Mouse (Mus musculus) urinary bladder, adult 18-20 months (tissue): Measurements from ENCODE around the gene Mtus2.
A peak's percentile ranks its signal among the peaks of the same experiment; 100 is the strongest.
"Not testable (repeated sequence)": the region's sequence is repeated elsewhere in the genome, so short reads cannot be mapped to it uniquely, and the experiment has no call there.

ENCODE experiments used
- DNase-seq, 2 experiments: peaks; one replicate each; pipeline ENCODE4 v3.0.0; 2022; ENCODE audit warnings: low spot score in 2 of 2, mixed read lengths in 2 of 2

Gene Mtus2

GRCm38 (mm10) chr5:147956821-147957564 is at the start of gene Mtus2:
Mtus2 (plus strand) TSS chr5:147957320.
- DNase-seq = peak; percentile 51 to 78

GRCm38 (mm10) chr5:147907851-147908250 is 49.3 kb upstream of the Mtus2 start:
- no peak for DNase-seq

- DNase-seq = no peak
These were observed 46.2 kb upstream of the Mtus2 start for GRCm38 (mm10) chr5:147910807-147911509.

DNA sequence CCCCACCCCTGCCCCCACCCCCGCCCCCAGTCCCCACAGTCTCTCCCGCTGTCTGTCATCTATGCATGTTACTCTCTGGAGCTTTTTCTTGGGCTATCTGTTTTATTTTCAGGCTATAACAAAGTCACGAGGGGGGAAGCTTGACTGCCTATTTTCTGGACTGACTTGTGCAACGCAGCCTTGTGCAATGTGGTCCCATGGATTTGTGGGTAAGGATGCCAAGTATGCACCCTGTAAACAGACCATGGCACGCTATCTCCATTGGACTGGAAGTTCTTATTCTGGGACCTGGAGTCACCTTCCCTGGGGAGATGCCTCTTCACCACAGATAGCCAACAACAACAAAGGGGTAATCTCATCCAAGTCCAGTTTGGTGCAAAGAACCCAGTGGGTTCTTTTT is 45.4 kb upstream of the Mtus2 start:
- no peak for DNase-seq

GRCm38 (mm10) chr5:147913241-147913842 is 43.8 kb upstream of the Mtus2 start:
- DNase-seq = peak in 1 of 2 experiments; percentile 18

DNA sequence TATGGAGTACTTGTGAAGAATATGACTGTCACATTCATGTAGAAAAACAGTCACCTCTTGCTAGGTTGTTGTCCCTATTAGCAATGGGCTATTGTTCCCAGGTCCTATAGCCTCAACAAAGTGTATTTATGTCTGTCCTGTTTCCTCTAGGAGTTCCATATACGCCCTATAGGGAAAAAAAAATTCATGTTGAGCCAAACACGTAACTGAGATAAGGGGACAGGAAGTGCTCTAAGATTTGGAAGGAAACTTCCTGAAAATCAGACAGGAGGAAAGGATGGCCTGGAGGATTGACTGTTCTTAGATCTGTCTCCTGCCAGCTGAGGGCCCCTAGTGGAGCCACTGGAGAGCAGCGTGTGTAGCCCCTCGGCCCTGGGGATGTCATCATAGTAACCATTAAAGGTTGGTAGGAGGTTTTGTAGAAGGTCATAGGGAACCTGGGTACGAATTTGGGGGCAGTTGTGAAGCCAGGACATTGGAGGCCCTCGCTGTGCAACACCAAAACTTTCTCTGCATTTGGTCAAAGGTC is 42.0 kb upstream of the Mtus2 start:
- no peak for DNase-seq

DNA sequence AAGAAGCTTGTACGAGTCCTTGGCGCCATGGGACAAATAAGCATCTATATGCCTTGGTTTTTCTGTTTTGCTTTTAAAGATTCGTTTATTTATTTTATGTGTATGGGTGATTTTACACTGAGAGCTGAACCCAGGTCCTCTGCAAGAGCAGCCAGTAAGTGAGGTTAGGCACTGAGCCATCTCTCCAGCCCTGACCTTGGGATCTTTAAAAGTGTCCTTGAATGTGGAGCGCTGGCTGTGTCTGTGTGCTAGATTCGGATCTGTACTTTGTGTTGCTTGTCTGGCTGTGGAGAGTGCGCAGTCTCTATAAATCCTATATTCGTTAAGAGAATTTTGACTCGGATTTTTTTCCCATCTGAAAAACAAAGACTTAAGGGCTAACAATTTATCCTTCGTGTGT is 40.9 kb upstream of the Mtus2 start:
- no peak for DNase-seq

DNA sequence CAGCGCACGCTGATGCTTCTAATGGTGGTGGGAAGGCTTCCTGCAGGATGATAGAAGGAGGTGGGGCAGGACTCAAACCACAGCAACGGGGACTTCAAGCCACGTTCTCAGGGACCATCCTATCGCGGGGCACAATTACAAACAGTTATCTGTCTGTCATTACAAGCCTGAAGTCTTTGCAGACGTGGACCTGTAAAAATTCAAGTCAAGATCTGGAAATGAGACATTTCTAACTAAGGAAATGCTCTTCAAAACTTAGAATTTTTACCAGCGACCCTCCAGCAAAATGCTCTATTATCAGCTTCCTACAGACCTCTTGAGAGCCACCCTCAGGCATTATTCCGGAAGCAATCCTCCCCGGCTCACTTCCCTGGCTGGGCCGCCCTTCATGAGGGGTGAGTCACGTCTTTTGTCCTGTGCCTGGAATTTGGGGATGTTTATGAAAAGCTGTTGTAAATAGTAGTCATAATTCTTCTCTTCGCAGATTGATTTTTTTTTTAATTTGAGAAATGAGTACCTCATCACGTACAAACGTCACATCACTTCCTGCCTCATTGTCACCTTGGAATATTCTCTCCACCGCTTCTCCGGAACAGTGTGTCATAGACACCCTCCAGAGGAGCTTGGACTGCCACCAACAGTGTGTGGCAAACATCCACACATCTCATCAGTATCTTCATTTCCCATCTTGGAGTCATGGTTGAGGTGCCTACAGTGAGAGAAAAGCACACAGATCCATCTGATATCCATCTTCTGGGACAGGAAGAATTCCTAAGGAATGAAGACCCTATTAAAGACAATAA is 38.9 kb upstream of the Mtus2 start:
- DNase-seq = no peak

DNA sequence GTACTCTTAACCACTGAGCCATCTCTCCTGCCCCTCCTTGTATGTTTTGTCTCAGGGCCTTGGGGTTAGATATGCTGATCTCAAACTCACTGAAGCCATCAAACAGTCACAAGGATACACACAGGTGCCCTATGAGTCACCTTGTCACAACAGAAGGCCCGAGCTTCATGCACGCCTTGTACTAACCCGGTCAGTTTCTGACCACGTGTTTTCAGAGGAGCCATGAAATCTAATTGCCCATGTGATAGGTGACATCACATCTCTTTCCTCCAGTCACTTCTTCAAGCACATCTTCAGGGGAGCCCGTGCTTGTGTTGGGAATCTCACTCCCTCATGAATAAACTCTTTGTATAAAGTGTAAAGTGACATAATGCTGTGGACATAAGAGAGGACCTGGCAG is 32.5 kb upstream of the Mtus2 start:
- DNase-seq = no peak

DNA sequence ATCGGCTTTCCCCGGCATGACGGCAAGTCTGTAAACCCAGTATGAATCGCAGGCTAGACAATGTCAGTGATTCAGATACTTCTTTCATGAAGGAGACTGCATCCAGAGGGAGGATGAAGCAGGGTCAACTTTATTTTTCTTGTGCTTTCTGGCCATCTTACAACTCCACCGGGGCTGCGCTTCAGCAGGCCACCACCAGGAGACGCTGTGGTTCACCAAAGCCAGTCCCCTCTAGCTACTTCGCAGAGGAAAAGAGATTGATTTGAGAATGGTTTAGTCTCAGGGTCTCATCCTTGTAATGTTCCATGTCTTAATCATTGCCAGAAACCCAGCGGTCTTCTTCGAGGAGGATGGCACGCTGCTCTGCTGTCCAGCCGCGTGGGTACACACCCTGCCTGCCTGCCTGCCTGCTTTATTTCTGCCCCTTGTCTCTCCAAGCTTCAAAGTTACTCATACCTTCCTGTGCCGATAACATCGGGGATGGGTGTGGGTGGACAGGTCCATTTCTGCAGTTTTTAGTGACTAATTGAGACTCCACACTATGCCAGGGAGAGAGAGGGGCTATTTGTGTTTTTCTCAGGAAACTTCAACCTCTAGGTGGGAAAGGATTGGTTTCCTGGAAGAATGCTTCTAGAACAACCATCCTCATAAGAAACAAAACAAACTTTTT is 31.1 kb upstream of the Mtus2 start:
- peak in 1 of 2 experiments; percentile 8 for DNase-seq

GRCm38 (mm10) chr5:147928668-147929497 is 28.2 kb upstream of the Mtus2 start:
- DNase-seq = no peak

DNA sequence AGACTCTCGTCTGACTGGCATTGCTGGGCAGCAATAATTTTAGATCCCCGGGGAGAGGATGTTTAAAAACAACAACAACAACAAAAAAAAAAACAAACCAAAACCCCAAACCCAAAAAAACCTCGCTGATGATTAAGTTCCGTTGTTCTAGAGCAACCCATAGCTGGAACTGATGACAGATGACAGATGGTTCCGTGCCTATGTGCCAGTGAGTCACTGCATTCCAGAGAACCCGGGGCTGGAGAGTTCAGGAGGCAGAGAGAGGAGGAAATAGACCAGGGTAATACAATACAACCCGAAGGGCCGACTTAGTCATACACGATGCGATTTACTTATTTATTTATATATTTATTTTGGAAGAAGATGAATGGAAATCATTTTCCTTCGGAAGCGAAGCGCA is 22.0 kb upstream of the Mtus2 start:
- no peak for DNase-seq

DNA sequence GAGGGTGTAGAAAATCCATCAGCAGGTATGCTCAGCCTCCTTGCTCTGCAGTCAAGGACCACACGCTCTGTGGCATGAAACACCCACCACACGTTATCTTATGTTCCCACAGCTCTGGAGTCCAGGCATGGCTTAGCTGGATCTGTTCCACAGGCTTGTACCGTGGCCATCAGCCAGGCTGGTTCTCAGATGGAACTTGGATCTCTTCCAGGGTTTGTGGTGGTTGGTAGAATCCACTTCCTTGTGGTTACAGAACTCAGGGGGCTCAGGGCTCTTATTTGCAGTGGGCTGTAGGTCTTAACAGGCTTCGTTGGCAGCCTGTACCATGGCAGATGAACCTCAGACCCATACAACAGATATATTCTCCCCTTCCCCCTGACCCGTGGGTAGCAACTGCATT is 17.9 kb upstream of the Mtus2 start:
- DNase-seq = no peak

DNA sequence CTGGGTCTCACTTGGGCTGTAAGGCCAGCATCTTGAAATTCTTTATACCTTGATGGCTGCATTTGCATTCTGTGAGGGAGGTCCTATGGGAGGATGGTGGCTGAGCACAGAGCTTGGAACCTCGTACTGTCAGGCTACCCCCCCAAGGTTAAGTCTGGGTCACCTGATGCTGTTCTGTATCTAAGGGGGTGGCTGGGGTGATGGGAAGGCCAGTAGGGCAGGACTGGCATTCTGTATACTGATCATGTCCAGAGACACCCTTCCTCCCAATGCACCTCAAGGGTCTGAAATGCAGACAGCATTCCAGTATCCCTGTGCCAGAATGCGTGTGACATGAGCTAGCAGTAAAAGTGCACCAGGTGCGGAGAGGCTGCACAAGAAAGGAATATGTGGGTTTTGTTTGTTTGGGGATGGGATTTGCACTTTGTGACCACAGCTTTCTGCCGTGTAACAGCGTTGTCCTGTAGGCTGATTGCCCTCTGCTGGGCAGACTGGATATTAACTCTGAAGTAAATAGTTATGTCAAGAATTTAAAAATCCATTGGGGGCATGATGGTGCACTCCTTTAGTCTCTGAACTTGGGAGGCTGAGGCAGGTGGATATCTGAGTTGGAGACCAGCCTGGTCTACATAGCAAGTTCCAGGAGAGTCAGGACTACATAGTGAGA is 12.0 kb upstream of the Mtus2 start:
- DNase-seq = no peak

- DNase-seq = no peak
These were observed 7.2 kb upstream of the Mtus2 start for GRCm38 (mm10) chr5:147949881-147950280.

GRCm38 (mm10) chr5:147951751-147952150 is 5.4 kb upstream of the Mtus2 start:
- DNase-seq = no peak

DNA sequence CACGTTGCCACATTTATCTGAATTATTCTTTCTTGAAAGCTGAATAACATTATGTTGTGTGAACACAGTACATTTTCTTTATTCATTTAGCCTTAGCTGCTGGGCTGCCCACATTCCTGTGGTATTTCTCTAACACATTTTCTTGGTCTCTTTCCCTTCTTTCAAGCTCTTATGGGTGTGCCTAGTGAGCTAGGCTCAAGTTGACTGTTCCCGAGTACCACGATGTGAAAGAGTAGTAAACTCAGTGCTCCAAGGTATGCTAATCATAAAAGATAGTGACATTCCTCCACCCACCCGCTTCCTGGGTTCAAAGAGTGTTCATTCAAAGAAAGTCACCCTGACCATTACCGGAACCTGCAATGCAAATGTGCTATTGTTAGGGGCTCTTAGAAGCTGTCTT is 3.9 kb upstream of the Mtus2 start:
- DNase-seq = not testable (repeated sequence)

DNA sequence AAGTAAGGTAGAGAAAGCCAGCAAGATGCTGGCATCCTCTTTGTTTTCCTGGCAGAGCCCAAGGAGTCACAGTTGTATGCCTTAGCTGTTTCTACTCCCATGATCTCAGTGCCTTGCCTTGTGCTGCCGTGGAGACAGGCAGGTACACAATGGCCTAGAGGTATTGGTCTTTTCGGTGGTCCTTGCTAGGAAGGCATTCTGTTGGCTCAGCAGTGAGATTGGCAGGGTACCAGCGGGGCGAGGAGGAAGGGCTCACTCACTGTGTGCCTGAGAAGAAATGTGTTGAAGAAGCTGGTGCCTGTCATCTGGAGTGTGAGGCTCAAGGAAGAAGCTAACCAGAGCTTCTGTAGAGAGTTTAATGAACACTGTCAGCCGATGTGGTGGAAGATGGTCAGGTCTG is 1.4 kb upstream of the Mtus2 start:
- no peak for DNase-seq

GRCm38 (mm10) chr5:147956421-147956820 is 699 bp upstream of the Mtus2 start:
- DNase-seq = no peak
